Mouse (Mus musculus): ENCODE measurements around the gene Gm2431.

Gm2431 gene

DNA sequence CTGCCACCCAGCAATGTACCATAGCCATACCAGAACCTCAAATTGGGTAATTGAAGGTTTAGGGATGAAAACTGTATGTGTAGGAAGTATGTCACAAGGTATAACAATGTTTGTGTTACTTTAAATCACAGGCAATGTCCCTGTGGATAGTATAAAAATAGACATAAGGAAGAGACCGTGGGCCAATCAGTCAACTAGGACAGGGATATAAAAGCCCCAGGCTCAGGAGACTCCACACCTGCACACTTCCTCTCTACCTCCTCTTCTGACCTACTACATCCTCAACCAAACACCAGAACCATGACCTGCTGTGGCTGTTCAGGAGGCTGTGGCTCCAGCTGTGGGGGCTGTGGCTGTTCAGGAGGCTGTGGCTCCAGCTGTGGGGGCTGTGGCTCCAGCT, 46.6 kb downstream of the Gm2431 start, which contains the start of gene Gm7579:
Gene Gm7579 (plus strand): TSS at position 301 of the 400 bp plus-strand sequence.
- DNase-seq (ENCODE audit: low spot score in 2 of 2), result no peak

Data from right cerebral cortex, postnatal 36 days (tissue).